Mouse (Mus musculus) midbrain, embryonic 12.5 days (tissue): ENCODE measurements around the gene Ear1. TPM values are rescaled to one million over a fixed set of nuclear protein-coding genes. Genes with fewer than 3 reads are reported as not detected.
"Not testable (repeated sequence)": the region's sequence is repeated elsewhere in the genome, so short reads cannot be mapped to it uniquely, and the experiment has no call there.

ENCODE experiments used
- ATAC-seq: fragments of 200-750 bp; cut with Nextera tagmentation; 2 replicates; pipeline ENCODE4 v1.8.0; 2017; ENCODE audit warnings: low read depth, moderate TSS enrichment, moderate library complexity; ENCODE audit not compliant: low FRiP score
- H3K27ac ChIP-seq: fragments of 300-500 bp; sonication (generic); replicated peaks from 2 replicates; pipeline ENCODE4 v1.5.1; 2016; ENCODE audit warnings: mild to moderate bottlenecking
- H3K27me3 ChIP-seq: fragments of 300-500 bp; sonication (generic); 2 replicates; pipeline ENCODE4 v1.6.1; 2016; ENCODE audit warnings: mild to moderate bottlenecking
- H3K36me3 ChIP-seq: fragments of 300-500 bp; sonication (generic); 2 replicates; pipeline ENCODE4 v1.6.1; 2016
- H3K4me1 ChIP-seq: fragments of 300-500 bp; sonication (generic); 2 replicates; pipeline ENCODE4 v1.6.1; 2016
- H3K4me2 ChIP-seq: fragments of 300-500 bp; sonication (generic); replicated peaks from 2 replicates; pipeline ENCODE4 v1.6.1; 2016; ENCODE audit warnings: mild to moderate bottlenecking, moderate library complexity
- H3K4me3 ChIP-seq: fragments of 300-500 bp; sonication (generic); 2 replicates; pipeline ENCODE4 v1.5.1; 2016; ENCODE audit warnings: mild to moderate bottlenecking
- H3K9ac ChIP-seq: fragments of 300-500 bp; sonication (generic); replicated peaks from 2 replicates; pipeline ENCODE4 v1.6.1; 2016; ENCODE audit warnings: mild to moderate bottlenecking, moderate library complexity
- H3K9me3 ChIP-seq: fragments of 300-500 bp; sonication (generic); 2 replicates; pipeline ENCODE4 v1.6.1; 2016; ENCODE audit warnings: mild to moderate bottlenecking
- WGBS: fragments of 180-500 bp; shearing (Covaris S2); methylation state at CpG from one replicate; pipeline ENCODE4 v1.1.7; 2016; 5-methylcytosine and 5-hydroxymethylcytosine counted together
- polyA plus RNA-seq: library from polyadenylated mRNA; unstranded; fragments of >200 nt; fragmentation: Nextera tagmentation; extraction: Ambion mirVana; gene quantifications from 2 replicates; pipeline ENCODE4 v1.2.1, GENCODE M21; 2016

Gene Ear1
- polyA plus RNA-seq, 1 experiment from 2014 or later, result not detected

DNA sequence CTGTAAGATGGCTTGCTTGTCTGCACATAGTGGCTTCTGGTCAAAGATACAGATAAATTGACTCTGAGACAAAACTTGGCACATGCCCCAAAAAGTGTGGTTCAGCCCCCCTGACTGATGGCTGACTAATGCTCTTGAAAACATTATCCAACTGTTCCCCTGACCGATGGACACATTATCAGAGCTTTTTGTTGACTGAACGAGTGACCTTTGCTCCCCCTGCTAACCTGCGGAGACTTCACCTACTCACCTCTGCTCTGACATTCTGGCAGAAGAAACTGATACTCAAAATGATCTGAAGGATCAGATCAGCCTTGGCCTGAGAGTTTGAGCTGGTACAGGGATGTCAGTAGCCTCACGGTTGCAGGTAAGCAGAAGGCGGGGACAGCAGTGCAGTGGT lies 81.5 kb downstream of the Ear1 start:
- ATAC-seq, H3K27ac ChIP-seq, H3K4me1 ChIP-seq, H3K9ac ChIP-seq, H3K9me3 ChIP-seq, H3K4me3 ChIP-seq, H3K36me3 ChIP-seq, H3K27me3 ChIP-seq, H3K4me2 ChIP-seq: not testable (repeated sequence)
- 86% methylated on average over 5 of the region's 5 CpGs for WGBS

DNA sequence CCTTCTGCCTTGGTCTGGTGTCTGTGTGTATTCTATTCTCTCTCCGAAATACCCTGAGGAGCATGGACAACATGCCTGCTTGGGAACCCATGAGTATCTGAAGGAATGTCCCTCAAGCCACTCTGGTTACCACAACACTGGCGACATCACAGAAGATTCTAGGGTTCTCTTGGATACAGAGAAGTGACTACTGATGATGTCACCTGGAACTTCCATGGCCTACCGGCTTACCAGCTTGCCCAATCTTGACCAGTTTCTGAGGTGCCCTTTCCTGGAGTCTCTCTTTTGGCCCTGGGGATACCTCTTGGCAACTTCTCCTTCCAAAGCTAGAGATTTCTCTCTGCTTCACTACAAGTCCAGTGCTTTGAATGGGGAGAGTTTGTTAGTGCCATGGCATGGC lies 90.7 kb downstream of the Ear1 start, which contains the start of gene Gm8180:
Gene Gm8180, minus strand, starts transcription at position 101 of the 400 bp plus-strand sequence.
- not testable (repeated sequence) for H3K4me1 ChIP-seq, H3K36me3 ChIP-seq, H3K27me3 ChIP-seq, ATAC-seq, H3K9ac ChIP-seq, H3K4me3 ChIP-seq, H3K9me3 ChIP-seq, H3K27ac ChIP-seq, H3K4me2 ChIP-seq
- 93% methylated on average over 3 of the region's 3 CpGs for WGBS

Other genes with a start within 250 kb of the Ear1 start
- not detected in 2 replicates for gene Gm8165, start 198.3 kb downstream of the Ear1 start, polyA plus RNA-seq
- 2.3 and 2.6 TPM in 2 replicates for gene Gm7324, start 177.7 kb downstream of the Ear1 start, polyA plus RNA-seq
- not detected in 2 replicates for gene Gm16506, start 148.0 kb downstream of the Ear1 start, polyA plus RNA-seq
- not detected in 2 replicates for gene Gm6526, start 127.7 kb downstream of the Ear1 start, polyA plus RNA-seq
- gene Gm8180, start 90.8 kb downstream of the Ear1 start, polyA plus RNA-seq, result not detected in 2 replicates
- not detected in 2 replicates for gene Ear10, start 48.0 kb upstream of the Ear1 start, polyA plus RNA-seq
- gene Gm8113, start 49.9 kb upstream of the Ear1 start, polyA plus RNA-seq, result 3.9 and 4.3 TPM in 2 replicates
- not detected in 2 replicates for gene Ang5, start 81.6 kb upstream of the Ear1 start, polyA plus RNA-seq
- not detected in 2 replicates for gene Ang6, start 126.8 kb upstream of the Ear1 start, polyA plus RNA-seq
- gene Ear2, start 227.1 kb upstream of the Ear1 start, polyA plus RNA-seq, result not detected in 2 replicates
- gene Gm3327, start 248.3 kb upstream of the Ear1 start, polyA plus RNA-seq, result not detected in 2 replicates